Mouse (Mus musculus): ENCODE data around the gene Hacd1.

DNA sequence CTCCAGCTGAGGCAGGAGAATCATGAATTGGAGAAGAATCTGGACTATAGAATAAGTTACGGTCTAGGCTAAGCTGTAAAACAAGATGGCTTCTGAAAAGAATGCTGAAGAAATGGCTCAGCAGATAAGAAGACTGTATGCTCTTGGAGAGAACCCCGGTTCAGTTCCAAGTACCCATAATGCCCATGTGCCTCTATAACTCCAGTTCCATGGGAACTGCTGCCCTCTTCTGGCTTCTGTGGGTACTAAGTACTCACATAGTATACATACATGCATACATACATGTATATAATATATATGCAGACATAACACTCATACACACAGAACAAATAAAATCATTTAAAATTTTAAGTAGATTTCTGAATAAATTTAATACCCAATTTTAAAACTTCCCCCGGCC is 249.8 kb downstream of the Hacd1 start:
- TF ChIP-seq POLR2A (IDR thresholded peaks at IDR 0.05; ENCODE audit: low read depth, low read length) (no peak), CTCF (IDR thresholded peaks at IDR 0.05; ENCODE audit: borderline replicate concordance, insufficient read depth, low read length) (no peak)

All from embryonic fibroblast, embryonic 13.5 days (primary cell).